12 mouse cellular contexts compared by ENCODE assay signal in genomic region chr13:46880736-46881135, GRCm38 (mm10).
"Had no signal": no experiment of that assay in that cellular context is flagged by ENCODE, and none has a peak within 500 bp of the region (broad histone marks: within the 10 kb centered on the region; RNA-seq: fewer than 3 reads in every experiment).

No protein-coding gene starts in this region.

- H3K27me3 ChIP-seq: kidney, embryonic 15.5 days; liver, embryonic 15.5 days; stomach, embryonic 15.5 days had no signal

- H3K9me3 ChIP-seq: kidney, embryonic 15.5 days; limb, embryonic 10.5 days; liver, embryonic 15.5 days; stomach, embryonic 15.5 days had no signal

- H3K9ac ChIP-seq: kidney, embryonic 15.5 days; liver, embryonic 15.5 days; stomach, embryonic 15.5 days had no signal

- H3K4me2 ChIP-seq: kidney, embryonic 15.5 days; liver, embryonic 11.5 days; liver, embryonic 15.5 days; stomach, embryonic 15.5 days had no signal

- H3K27ac ChIP-seq: kidney, embryonic 15.5 days; limb, embryonic 10.5 days; liver, embryonic 15.5 days; stomach, embryonic 15.5 days had no signal

- H3K36me3 ChIP-seq: kidney, embryonic 15.5 days; limb, embryonic 10.5 days; liver, embryonic 15.5 days; stomach, embryonic 15.5 days had no signal

- DNase-seq: kidney, postnatal 14 days; lung, adult 2 months; lung, postnatal 36 days; right cerebral cortex, postnatal 14 days; thymus, adult 2 months; thymus, postnatal 25 days had no signal

- ATAC-seq: lung, postnatal 0 days had no signal

- H3K4me3 ChIP-seq: kidney, embryonic 15.5 days; limb, embryonic 10.5 days; liver, embryonic 15.5 days; stomach, embryonic 15.5 days had no signal
